Mouse (Mus musculus) left cerebral cortex, postnatal 10 days (tissue): ENCODE measurements at regions not wholly inside any gene's neighbourhood (a gene's known extent, or its start where the extent isn't known, plus 50 kb on each side); places are given as distances from the start of the nearest gene placed in this dataset.

Experiments used
- DNase-seq, 2 experiments: peaks; one replicate each; pipeline ENCODE4 v3.0.0; 2021 to 2022; ENCODE audit warnings: low spot score in 2 of 2, mixed read lengths in 1 of 2; ENCODE audit errors: extremely low spot score in 1 of 2
- intact Hi-C: fragments of 180-260 bp; cut with DNase I; formaldehyde crosslinking; loops from one replicate; pipeline ENCODE4 v1.15.1; 2025

- intact Hi-C loops: no loop called here
- DNase-seq: no peak
Measured at GRCm38 (mm10) chr1:189485336-189485735, 83.3 kb upstream of the Kcnk2 start.

DNA sequence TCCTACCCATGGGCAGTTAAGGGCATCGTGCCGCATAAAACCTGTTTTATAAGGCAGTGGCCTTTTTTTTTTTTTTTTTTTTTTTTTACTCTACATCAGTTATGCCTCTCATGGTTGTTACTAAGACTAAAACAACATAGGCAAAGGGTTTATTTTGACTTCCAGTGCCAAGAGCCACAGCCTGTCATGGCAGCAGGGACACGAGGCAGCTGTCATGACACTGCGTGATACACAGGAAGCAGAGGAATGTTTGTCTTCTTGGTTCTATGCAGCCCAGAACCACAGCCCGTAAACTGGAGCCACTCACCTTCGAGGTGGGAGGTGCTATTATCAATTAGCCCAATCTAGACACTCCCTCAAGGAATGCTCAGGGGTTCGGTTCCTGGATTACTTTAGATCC, 81.3 kb upstream of the Kcnk2 start:
- intact Hi-C loops: no loop called here
- DNase-seq: no peak

DNA sequence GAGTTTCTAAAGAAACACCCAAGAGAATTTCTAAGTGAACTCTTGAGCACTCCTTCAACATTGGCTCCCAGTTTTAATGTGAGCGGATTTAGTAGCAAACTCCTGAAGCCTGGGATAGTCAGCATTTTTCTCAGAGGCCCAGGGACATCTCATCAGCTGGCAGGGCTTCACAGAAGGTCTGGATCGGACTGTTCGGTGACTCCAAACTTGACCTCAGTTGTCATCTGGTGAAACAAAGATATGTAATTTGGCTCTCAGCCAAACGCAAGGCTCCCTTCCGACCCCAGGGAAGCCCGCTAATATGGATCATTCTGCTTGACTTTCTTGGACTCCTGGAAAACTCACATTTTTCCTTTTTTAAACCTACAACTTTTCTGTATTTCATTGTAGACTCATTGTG, 76.0 kb upstream of the Kcnk2 start:
- DNase-seq: no peak
- intact Hi-C loops: no loop called here

- no peak for DNase-seq
Measured at GRCm38 (mm10) chr1:189476796-189477195, 74.7 kb upstream of the Kcnk2 start.

DNA sequence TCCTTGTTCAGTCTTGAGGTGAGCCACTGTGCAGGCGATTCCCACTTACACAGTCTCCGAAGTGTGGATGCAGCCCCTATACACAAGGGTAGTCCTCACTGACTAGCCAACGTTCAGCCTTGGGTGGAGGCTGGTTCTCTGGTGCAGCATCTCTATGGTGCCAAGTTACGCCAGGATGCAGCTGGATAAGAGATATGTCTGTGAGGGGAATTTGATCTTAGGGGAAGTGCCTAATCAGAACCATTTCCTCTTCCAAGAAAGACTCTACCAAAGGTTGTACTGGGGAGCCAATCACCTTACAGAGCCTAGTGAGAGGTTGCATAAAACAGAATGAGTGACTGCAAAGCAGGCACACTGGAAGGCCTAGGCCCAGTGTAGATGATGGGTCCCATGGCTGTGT, 71.0 kb upstream of the Kcnk2 start:
- intact Hi-C loops: no loop called here
- no peak for DNase-seq

More at GRCm38 (mm10) chr1:189476796-189477195, 74.7 kb upstream of the Kcnk2 start:
- intact Hi-C loops: no loop called here

DNA sequence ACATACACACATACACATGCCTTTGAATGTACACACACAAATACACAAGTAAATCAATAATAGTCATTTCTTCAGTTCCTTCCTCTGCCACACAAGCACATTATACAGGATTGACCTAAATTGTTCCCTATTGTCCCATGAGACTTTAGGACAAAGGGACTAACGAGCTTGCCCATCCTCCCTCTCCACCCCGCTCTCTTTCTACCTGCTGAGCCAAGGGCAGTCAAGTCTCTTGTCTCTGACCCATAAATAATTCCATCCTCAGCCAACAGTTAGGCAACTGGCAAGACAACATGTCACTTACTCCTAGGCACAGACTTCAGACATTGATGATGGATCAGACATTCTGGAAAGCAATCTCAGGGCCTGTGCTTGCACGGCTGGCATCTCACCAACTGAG, 56.3 kb upstream of the Kcnk2 start:
- no peak for DNase-seq
- intact Hi-C loops: no loop called here
